Mouse (Mus musculus) liver, adult 2 months (tissue): ENCODE data around the gene 3110001I22Rik.

Experiments used
- CTCF ChIP-seq: fragments of 200-500 bp; IDR thresholded peaks from 2 replicates; pipeline ENCODE4 v1.5.1; 2011; ENCODE audit warnings: low read depth, low read length, control low read depth
- POLR2A ChIP-seq: fragments of 200-500 bp; IDR thresholded peaks from 2 replicates; pipeline ENCODE4 v1.6.1; 2011; ENCODE audit warnings: low read length, control low read depth; ENCODE audit not compliant: insufficient read depth; ENCODE audit errors: extremely low read depth

DNA sequence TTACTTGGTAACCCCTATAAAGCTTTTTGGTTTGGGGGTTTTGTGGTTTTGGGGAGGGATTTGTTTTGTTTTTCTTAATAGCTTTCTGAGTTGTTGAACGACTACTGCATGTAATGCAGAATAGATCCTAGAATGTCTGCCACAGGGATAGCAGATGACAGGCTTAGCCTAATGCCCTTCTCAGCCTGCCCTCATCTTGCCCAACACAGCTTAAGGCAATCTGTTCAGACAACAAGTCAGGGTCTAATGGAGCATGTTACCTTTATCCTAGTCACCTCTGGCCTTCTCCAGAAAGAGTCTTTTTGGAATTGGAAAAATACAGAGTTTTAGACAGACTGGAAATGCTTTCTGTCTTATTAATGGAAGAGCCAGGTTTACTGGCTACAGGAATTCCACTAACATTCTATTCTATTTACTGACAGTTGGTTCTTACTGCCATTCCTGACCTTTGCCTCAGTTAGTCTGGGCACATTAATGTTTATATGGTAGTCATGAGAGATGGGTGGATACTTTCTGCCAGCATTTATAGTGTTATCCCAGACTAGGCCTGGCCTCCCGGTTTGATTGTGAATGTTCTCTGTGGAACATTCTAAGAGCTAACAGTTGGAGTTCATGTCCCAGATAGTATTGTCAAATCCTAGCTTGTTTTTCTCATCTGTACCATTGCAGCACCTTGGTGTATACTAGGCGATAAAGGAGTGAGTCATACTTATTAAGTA is 7.0 kb downstream of the 3110001I22Rik start:
- TF ChIP-seq POLR2A, result no peak
- no peak for TF ChIP-seq CTCF
